Mouse (Mus musculus): ENCODE results near the gene Frrs1l. TPM values are rescaled to one million over a fixed set of nuclear protein-coding genes. Genes with fewer than 3 reads are reported as not detected.

The Frrs1l gene
- total RNA-seq (2012; rRNA removed): not detected in 2 replicates
- not detected in 2 replicates for total RNA-seq (2014; rRNA removed)
- polyA plus RNA-seq (2012; ENCODE audit: insufficient read length, low read depth): not detected in 2 replicates

- no peak within 1 kb of the TSS for H3K27ac ChIP-seq (ENCODE audit: insufficient read depth, low read depth)
- no peak within 1 kb of the TSS for H3K4me3 ChIP-seq (replicated peaks in 1 of 3; ENCODE audit: low read depth in 2 of 3, low read length in 2 of 3, poor library complexity in 1 of 3)
- no peaks in the 10 kb centered on the region for H3K9me3 ChIP-seq (replicated peaks; ENCODE audit: low read length)
- H3K27me3 ChIP-seq (replicated peaks): no peaks in the 10 kb centered on the region
- no peak for TF ChIP-seq UBTF (IDR thresholded peaks at IDR 0.05; ENCODE audit: low read depth, low read length)
- TF ChIP-seq ZMIZ1 (IDR thresholded peaks at IDR 0.05; ENCODE audit: low read depth, low read length): no peak
- H3K79me2 ChIP-seq (replicated peaks; ENCODE audit: control insufficient read depth, extremely low read depth, insufficient read depth, poor library complexity, severe bottlenecking): no peaks in the 10 kb centered on the region
- dilution Hi-C loops (cut with MboI; ENCODE audit: extremely low pct_ligation_motif_present, extremely low pct_unique_long_range_greater_than_20kb, low sequenced_read_pairs): no loop called here
- H3K4me2 ChIP-seq (ENCODE audit: insufficient read depth, low read depth, poor library complexity, severe bottlenecking): no peak within 1 kb of the TSS
- DNase-seq (ENCODE audit: extremely low read depth): no peak
- no peak within 1 kb of the TSS for H3K9ac ChIP-seq (ENCODE audit: insufficient read depth, low read depth)
- in situ Hi-C loops (cut with MboI; ENCODE audit: low pct_ligation_motif_present, low pct_unique_long_range_greater_than_20kb, low sequenced_read_pairs): no loop called here
- no peaks in the 10 kb centered on the region for H3K36me3 ChIP-seq (replicated peaks in 1 of 2; ENCODE audit: control insufficient read depth in 1 of 2, insufficient read depth in 1 of 2, low read length in 1 of 2)
- H3K4me1 ChIP-seq (ENCODE audit: control insufficient read depth in 1 of 2, insufficient read depth in 2 of 2): no peaks in the 10 kb centered on the region
Measured at GRCm38 (mm10) chr4:56990215-56990584, at the start of gene Frrs1l. Frrs1l (minus strand) TSS chr4:56990391.

GRCm38 (mm10) chr4:57039127-57040031 lies 49.2 kb upstream of the Frrs1l start:
- Histone ChIP-seq H3K4me2 (ENCODE audit: insufficient read depth, low read depth, poor library complexity, severe bottlenecking) (no peak overlapping the region), H3K36me3 (replicated peaks in 1 of 2; ENCODE audit: control insufficient read depth in 1 of 2, insufficient read depth in 1 of 2, low read length in 1 of 2) (no peaks in the 10 kb centered on the region), H3K4me1 (ENCODE audit: control insufficient read depth in 1 of 2, insufficient read depth in 2 of 2) (peaks cover 5 to 10% of the 10 kb centered on the region in 2 experiments; a peak in 3 of 4 replicates), H3K27ac (ENCODE audit: insufficient read depth, low read depth) (no peak overlapping the region), H3K4me3 (replicated peaks in 1 of 3; ENCODE audit: low read depth in 2 of 3, low read length in 2 of 3, poor library complexity in 1 of 3) (no peak overlapping the region), H3K9ac (ENCODE audit: insufficient read depth, low read depth) (no peak overlapping the region), H3K27me3 (replicated peaks) (no peaks in the 10 kb centered on the region), H3K79me2 (replicated peaks; ENCODE audit: control insufficient read depth, extremely low read depth, insufficient read depth, poor library complexity, severe bottlenecking) (no peaks in the 10 kb centered on the region), H3K9me3 (replicated peaks; ENCODE audit: low read length) (no peaks in the 10 kb centered on the region)
- TF ChIP-seq MEF2A (IDR thresholded peaks at IDR 0.05; ENCODE audit: borderline replicate concordance, low read depth, low read length) (no peak), E2F4 (IDR thresholded peaks at IDR 0.05; ENCODE audit: insufficient replicate concordance, low read depth, low read length) (no peak), USF1 (IDR thresholded peaks at IDR 0.05; ENCODE audit: low read depth, low read length) (no peak), JUN (IDR thresholded peaks at IDR 0.05; ENCODE audit: insufficient read depth, low read depth, low read length) (no peak), IRF4 (IDR thresholded peaks at IDR 0.05; ENCODE audit: low read depth, low read length) (no peak), GABPA (IDR thresholded peaks at IDR 0.05; ENCODE audit: insufficient replicate concordance, low read depth, low read length) (no peak), JUND (conservative IDR thresholded peaks at IDR 0.05; ENCODE audit: low read depth, low read length) (no peak), NRF1 (IDR thresholded peaks at IDR 0.05; ENCODE audit: low read depth, low read length) (no peak), USF2 (conservative IDR thresholded peaks at IDR 0.05; ENCODE audit: low read depth, low read length) (no peak), TBP (conservative IDR thresholded peaks at IDR 0.05; ENCODE audit: low read depth, low read length) (no peak), PAX5 (IDR thresholded peaks at IDR 0.05; ENCODE audit: low read length) (no peak), POLR2AphosphoS2 (IDR thresholded peaks at IDR 0.05; ENCODE audit: low read depth, low read length) (no peak), MYC (IDR thresholded peaks at IDR 0.05; ENCODE audit: low read depth, low read length) (no peak), TCF12 (IDR thresholded peaks at IDR 0.05; ENCODE audit: low read depth, low read length) (no peak), RCOR1 (conservative IDR thresholded peaks at IDR 0.05; ENCODE audit: low read depth, low read length) (no peak), BHLHE40 (IDR thresholded peaks at IDR 0.05; ENCODE audit: low read depth, low read length) (no peak), CHD1 (IDR thresholded peaks at IDR 0.05; ENCODE audit: low read depth, low read length) (no peak), MAFK (IDR thresholded peaks at IDR 0.05; ENCODE audit: insufficient replicate concordance, low read length) (no peak)
- in situ Hi-C loops (cut with MboI; ENCODE audit: low pct_ligation_motif_present, low pct_unique_long_range_greater_than_20kb, low sequenced_read_pairs): no loop called here
- DNase-seq (ENCODE audit: extremely low read depth): no peak
- dilution Hi-C loops (cut with MboI; ENCODE audit: extremely low pct_ligation_motif_present, extremely low pct_unique_long_range_greater_than_20kb, low sequenced_read_pairs): no loop called here
